Mouse (Mus musculus): ENCODE data around the gene Gjb5.

- no peak for TF ChIP-seq POLR2A (IDR thresholded peaks at IDR 0.05; ENCODE audit: control insufficient read depth, low read depth, low read length)
- TF ChIP-seq CTCF (IDR thresholded peaks at IDR 0.05; ENCODE audit: control insufficient read depth, insufficient read depth, insufficient replicate concordance, low read depth, low read length) = no peak
Measured at GRCm38 (mm10) chr4:127345000-127345399, 13.0 kb downstream of the Gjb5 start.

Measured in testis, adult 2 months (tissue).